Mouse (Mus musculus) c-Kit-negative CD71-positive TER-119-positive erythroid progenitor cells, embryonic 14.5 days (primary cell): ENCODE results near the gene Prkce.

Source experiments
- DNase-seq: peaks from one replicate; pipeline ENCODE4 v3.0.0-alpha.2; 2013; ENCODE audit warnings: low read depth, low spot score

Prkce gene

DNA sequence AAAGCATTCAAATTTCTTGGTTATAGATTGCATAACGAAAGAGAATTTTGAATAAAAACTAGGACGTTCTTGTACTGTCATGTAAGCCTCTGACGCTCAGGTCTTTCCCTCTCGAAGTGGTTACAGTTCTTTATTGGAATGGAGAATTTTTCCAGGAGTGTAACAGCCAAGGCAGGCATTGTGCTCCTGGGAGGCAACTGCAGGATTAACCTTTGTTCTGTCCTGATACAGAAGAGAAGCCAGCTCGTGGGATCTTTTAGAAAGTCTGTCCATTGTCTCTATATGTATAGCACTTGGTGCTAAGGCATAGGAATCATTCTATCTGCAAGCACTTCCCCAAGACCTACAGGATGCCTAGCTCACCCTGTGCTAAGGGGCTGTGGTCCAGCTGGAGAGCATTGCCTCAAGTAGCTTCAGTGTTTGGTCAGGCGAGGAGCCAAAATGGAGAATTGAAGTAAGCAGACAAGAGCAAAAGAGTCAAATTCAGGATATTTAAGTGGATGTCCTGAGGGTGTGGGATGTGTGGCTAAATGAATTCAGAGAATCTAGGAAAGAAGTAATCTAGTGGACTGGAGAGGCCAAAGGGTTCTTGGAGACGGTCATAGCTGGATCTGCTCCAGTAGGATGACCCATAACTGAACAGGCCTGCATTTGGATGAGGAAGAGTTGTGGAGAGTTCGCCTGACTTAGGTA is 240.5 kb downstream of the Prkce start:
- no peak for DNase-seq

DNA sequence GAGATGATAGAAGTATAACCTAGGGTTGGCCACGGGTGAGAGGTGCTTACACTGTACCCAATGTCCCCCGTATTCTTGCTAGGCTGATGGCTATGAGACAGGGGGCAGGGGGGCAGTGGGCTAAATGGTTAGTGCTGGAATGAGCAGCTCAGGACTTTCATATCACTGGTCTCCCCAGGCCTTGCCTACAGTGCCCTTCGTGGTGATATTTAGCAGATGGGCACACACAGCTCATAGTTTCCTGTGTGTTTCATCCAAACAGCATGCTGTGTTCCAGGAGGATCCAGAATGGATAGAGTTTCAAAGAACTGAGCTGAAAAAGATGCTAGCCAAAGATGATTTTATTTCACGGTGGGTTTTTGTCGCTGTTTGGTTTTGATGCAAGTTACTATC is 241.0 kb downstream of the Prkce start:
- no peak for DNase-seq

DNA sequence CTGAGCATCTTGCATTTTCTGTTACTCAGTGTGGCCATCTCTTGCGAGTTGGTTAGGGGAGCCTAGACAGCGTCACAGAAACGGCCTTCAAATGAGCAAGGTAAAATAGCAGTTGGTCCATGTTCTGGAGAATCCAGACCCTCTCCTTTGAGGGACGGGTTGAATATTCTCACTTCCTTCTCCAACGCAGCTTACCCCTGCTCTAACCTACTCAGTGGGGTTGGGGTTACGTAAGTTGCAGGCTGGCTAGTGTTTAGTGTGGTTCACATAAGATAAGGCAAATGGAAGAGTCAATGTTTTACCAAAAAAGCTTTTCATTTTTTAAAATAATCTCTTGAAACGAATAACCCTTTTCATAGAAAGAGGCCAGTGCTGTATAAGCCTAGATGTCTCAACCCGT is 241.9 kb downstream of the Prkce start:
- no peak for DNase-seq

DNA sequence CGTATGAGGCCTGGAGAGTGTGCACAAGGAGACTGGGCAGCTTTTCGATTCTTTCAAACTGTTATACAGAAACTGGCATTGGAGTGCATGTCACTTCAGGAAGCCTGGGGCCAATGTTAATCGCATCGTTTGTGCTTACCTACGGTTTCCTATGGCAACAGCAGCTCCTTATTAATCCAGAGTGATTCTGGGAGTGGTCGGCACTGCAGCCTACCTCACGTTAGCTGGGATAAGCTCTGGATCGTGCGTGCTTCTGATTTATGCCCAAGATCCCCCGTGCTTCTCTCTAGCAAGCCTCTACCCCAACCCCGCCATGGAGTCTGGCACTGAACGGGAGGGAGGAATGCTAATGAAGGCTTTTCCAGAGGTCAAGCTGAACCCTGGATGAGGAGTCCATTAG is 242.9 kb downstream of the Prkce start:
- no peak for DNase-seq

DNA sequence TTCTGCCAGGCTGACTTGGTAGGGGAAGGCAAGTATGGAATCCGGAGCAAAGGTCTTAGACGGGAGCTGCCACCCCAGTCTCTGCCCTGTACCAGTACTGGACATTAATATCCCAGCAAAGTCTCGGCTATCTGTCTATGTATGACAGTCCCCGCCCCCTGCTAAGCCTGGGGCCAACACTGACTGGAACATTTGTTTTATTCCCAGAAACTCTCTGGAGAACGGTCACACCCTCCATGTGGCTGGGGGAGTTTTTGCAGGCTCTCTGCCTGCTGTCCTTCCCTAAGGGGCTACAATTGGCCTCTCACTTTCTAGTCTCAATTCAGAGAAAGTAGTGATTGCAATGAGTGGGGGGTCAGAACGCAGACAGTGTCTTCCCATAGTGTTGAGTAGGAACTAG is 244.6 kb downstream of the Prkce start:
- DNase-seq = no peak

DNA sequence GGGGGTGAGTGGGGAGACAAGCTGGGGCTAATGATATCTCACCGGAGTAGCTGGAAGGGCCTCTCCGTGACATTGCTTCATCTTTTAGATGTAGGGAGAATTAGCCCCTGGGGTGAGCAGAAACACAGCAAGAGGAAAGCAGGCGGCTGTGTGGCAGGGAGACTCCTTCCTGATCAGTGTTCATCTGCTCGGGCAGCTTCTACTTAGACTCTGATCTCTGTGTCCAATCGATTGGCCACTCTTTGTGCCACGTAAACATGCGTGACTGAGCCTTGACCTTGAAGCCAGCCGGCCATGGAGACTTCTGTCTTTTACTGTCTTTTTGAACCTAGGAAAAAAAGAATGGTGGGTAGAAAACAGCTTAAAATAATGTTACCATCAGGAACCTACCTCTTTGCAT is 247.0 kb downstream of the Prkce start:
- no peak for DNase-seq

DNA sequence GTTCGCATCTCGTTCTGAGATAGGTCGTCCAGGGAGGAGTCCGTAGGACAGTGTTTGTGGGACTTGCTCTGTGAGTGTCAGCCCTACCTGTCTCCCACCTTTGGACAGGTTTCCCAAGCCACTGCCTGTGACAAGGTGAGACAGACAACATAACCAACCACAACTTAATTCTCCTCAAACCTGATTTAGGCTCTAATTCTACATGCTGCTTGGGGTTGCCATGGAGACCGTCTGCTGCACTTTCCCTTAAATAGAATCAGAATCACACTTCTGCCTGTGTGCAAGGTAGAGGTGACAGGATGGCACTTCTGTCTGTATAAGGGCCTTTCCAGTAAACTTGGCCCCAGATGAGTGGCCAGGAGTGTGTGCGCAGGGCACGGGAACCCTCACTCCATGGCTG is 248.4 kb downstream of the Prkce start:
- no peak for DNase-seq

DNA sequence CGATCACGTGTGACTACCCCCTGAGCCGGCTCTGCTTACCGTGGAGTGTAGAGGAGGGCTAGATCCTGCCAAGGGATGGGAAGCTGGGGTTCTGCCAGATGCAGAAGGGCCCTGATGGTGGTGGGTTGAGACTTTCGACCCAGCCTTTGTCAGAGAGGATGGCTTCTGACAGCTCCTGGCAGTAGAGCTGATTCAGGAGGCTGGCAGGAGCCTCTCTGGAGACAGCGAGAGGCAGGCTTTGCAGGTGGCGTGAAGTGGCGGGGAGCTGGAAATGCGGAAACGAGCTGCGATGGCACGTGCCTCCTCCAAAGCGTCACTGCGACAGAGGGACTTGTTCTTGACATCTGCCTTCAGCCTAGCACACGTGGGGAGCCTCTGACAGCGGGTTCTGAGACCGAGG is 250.7 kb downstream of the Prkce start:
- DNase-seq = no peak

DNA sequence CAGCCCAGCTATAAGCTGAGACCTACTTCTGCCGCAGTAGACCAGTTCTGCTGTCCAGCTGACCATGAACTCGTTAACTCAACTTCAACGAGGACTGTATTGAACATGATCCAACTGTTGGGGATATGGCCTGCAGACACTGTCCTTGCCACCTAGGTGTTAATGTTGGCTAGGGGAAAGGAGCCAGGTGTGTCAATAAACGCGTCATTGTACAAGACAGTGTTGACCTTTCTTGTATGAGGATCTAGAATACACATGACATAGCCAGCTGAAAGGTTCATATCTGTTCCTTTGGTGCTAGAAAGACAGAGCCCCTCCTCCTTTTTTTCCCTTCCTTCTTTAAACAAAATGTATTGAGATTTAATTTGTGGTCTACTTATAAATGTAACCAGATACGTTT is 251.6 kb downstream of the Prkce start:
- DNase-seq = no peak

DNA sequence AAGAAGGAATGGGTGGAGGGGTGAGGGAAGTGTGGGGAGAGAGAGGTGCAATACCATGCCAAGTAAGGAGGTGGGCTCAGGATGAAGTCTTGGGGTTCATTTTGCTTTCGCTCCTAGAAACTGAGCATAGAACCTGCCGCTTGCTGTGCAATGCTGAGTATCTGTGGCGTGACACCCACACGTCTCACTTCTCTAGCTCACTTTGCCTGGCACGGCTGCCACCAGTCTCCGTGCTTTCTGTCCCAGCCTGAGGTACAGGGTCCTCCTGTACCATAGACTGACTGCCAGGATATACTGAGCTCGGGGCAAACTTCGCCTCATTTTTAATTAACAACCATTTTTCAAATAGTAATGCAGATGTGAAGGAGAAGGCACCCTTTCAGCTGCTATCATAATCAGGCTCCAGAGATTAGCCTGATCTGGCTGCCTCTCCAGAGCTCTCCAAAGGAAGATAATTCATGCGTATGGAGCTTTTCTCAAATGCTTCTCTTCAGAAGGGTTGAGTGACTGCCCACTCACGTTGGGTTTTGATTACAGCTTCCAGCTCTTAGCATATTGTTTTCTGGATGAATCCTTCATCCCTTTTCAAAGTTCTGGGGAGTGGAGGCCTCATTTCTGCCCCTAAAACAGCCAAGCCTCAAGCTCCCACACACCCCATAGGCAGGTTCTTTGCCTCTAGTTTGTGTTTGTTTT is 253.2 kb downstream of the Prkce start:
- no peak for DNase-seq

DNA sequence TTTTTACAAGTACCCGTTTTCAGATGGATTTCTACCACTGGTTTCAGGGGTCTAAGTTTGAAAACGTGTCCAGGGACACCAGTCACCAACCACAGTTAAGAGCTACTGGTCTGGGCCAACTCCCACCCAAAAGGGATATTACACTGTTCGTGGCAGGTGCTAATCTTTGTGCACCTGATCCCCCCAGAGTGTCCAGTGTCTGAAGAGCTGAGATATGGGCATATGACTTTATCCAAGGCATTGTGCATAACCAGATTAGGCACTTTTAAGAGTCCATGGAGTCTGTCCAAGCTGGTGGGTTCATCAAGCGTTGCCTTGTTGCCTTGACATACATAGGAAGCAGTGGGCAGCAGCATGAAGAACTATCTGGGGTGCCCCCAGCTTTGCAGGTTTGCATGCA is 254.4 kb downstream of the Prkce start:
- no peak for DNase-seq

DNA sequence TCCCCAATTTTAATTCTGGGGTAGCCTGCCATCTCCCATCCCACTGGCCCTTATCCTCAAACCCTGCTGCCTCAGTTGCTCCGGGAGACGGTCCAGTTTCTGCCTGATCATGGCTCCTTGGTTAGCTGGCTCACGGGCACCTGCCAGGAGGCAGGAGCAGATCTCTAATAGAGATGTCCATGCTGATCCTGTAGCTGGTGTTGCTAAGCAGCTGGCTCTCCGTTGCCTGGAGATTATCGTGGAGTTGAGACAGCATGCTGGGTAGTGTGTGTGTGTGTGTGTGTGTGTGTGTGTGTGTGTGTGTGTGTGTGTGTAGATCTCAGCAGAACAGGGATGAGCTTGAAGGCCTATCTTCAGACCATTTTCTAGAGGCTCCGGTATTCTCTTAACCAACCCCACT is 262.3 kb downstream of the Prkce start:
- DNase-seq = no peak

DNA sequence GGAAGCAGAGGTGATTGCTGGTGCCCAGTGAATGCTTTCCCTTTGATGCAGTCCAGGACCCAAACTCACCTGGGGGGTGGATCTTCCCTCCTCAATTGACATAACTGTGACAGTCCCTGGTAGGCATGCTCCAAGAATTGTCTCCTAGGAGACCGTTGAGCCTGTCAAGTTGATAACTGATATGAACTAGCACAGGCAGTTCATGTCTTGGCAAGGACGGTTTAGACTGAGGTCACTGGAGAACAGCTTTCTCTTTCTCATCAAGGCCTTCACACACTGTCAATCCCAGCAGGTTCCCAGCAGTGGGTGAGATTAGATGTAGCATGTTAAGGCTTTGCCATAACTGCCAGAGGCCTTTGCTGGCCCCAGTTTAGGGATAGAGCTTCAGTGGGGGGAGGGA is 265.5 kb downstream of the Prkce start:
- no peak for DNase-seq

DNA sequence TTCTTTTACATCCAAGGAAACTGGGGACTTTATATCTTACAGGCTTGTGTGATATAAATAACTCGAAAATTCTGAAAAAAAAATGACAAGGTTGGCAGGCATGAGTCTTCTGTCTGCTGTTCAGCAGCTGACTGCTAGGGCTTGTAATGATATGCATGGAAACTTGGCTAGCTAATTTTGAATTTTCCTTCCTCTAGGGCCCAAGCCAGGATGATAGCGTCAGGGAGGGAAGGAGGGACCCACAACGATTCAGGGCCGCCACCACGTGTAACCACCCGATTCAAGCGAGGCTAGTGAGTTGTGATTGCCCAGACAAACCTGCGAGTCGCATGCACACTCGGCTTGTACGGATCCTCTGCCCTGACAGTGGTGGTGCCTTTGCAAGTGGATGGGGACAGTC is 266.2 kb downstream of the Prkce start:
- no peak for DNase-seq

DNA sequence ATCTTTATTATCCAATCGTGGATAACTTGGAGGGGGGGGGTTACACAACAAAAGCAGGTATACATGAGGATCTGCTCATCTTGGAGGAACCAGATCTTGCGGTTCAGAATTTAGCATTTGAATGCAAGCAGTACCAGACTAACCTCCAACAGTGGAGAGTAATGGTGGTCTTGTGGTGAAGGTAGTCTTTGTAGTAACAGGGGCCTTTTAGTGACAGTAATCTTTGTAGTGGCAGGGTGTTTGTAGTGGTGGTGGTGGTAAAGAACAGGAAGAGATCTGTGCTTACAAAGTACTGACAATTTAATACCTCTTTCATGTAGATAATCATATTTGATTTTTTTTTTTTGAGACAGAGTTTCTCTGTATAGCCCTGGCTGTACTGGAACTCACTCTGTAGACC is 267.2 kb downstream of the Prkce start:
- DNase-seq = no peak

DNA sequence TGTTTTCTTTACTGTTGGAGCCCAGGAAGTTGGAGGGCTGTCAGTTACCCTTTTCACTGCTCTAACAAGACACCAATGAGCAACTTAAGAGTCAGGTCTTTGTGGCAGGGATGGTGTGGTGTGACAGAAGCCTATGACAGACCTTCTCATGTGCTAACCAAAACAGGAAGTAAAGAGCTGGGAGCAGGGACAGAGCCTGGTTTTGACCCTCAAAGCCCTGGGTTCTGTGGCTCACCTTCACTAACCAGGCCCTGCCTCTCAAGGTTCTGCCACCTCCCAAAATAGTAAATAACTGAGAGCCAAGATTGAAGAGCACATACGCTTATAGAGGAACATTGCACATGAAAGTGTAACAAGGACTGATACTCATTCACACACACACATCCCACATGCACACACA is 268.0 kb downstream of the Prkce start:
- no peak for DNase-seq

DNA sequence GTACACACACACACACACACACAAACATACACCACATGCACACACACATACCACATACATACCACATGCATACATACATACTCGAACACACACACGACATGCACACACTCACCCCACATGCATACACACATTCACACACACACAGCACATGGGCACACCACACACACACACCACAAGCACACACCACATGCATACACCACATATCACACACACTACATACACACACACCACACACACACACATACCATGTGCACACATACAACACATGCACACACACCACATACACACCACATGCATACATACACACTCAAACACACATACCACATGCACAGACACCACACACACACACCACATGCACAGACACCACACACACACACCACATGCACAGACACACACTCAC is 268.4 kb downstream of the Prkce start:
- DNase-seq = no peak

DNA sequence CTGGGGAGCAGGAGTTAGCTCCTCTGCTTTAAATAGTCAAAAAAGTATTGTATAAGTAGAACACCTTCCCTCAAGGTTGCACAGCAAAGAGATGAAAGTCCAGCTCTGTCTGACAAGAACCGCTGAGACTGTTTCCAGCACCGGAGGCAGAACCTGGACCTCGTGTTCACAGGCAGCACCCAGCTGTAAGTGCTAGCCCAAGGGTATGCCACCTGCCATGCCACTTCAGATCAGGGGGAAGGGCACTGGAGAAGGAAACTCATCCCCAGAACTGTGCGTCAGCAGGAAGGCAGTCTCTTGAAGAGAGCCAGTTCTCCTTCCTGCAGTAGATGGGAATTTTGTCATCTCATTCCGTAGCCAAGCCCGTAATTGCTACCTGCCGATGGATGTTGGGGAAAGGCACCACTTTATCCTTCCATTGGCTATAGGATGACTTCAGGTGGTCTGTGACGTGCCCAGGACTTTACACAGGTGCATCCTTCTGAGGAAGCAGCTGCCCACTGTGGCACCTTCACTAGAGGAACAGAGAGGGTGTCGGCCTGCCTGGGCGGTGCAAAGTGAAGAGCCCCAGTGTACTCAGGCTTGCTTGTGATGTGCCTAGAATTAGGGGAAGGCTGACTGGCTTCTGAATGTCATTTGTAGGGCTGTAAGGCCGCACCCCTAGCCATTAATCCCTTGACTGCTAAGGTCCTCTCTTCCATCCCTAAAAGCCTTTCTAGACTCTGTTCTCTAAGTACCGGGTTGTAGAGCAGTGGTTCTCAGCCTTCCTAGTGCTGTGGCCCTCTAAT is 269.2 kb downstream of the Prkce start:
- no peak for DNase-seq

DNA sequence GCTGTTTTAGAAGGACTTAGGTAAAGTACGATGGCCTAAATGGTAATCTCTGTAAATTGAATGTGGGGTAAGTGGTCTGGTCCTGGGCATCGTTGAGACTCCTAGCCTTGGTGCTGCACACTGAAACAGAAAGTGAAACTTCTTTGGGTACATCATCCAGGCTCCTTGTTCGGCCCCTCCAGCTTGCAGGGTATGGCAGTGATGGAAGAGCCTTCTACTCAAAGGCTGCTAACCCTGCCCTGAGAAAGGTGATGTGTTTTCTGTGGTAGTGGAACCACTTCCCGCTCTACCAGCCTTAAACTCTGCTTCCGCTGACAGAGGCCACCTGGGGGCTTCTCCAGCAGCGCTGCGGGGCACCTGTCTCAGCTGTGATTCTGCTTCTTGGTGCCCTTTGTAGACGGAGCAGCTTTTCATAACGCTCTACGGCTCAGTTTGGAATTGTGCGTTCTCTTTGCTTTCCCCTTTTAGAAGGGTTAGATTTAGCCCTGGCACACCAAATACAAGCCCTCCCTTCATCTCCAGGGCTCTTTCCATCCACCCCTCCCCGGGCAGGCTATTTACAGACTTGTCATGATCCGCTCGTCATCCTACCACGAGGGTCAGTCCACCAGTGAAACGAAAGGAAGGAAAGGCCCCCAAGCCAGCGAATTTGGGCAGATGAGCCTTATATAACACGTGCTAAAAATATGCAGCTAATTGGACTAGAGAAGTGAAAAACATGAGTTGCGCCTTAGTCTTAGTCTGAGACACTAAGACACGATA is 270.1 kb downstream of the Prkce start:
- no peak for DNase-seq

DNA sequence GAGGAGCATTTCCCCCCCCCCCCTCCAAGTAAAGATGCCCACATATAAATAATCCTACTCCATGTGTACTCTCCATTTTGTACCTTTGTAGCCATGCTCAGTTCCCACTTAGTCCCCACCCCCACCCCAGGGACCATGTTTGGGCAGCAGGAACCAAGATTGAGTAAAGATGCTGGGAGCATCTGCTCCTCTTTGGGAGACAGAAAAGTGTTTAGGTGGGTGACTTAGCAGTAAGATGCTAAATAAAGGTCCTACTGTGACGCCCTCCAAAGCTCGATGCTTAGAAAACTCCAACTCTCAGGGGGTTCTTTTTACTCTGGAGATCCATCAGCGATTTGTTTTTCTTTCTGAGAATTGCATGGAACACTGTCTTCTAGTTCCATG is 270.7 kb downstream of the Prkce start:
- no peak for DNase-seq

DNA sequence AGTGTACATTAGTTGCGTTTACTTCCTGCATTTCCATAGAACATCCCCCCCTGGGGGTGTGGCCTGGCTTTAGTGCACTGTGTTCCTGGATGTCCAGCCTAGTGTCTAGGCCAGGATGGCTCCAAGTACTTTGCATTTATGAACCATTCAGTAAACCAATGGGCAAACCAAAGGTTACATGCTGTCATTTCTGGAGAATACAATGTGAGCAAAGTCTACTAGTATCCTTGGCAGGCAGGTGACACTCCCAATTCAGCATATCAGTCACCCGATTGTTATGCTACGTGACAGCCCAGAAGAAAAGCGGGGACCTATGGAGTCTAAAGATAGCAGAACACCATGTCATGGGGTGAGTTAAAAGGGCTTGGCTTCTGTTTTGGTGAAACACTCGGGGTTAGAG is 271.2 kb downstream of the Prkce start:
- no peak for DNase-seq

DNA sequence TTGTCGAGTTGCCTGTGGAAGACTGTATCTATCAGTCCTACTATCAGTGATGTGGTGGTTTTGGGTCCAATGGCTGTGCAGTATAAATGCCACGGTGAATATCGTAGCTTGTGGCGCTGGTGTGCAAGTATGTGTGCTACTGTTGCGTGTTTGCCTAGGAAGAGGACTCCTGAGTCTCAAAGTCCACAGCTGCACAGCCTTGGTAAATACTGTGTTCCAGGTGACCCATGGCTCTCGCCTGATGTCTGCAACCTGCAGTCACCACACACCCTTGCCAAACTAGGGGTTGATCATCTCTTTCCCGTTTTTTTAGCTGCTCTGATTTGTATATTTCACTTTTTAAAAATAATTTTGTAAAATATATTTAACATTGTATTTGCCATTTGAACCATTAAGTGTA is 273.5 kb downstream of the Prkce start:
- DNase-seq = no peak
